In genomic region chr11:120041191-120042123, GRCm38 (mm10) we compare ENCODE assay signal across 8 mouse cellular contexts. TPM values are rescaled to one million over a fixed set of nuclear protein-coding genes. Genes with fewer than 3 reads are reported as not detected.
DNase-seq lines count a peak whose midpoint lies in the region; ATAC-seq lines count a peak whose summit lies in the region.

No protein-coding gene starts in this region.

- peaks cover 32% of the 10 kb centered on the region for H3K4me1 ChIP-seq in neural tube, embryonic 14.5 days (ENCODE audit: control insufficient read depth, insufficient read depth, low read length)
- peaks cover 75% of the 10 kb centered on the region for H3K4me1 ChIP-seq in neural tube, embryonic 15.5 days

- peak; percentile 79 for DNase-seq in heart, postnatal 14 days
- DNase-seq in kidney, postnatal 4 days = peak; percentile 70 to 81
- DNase-seq in ovary, postnatal 36 days (ENCODE audit: low spot score) = no peak
- no peak for DNase-seq in layer of hippocampus, adult 9-10 months (ENCODE audit: low spot score)

- no peaks in the 10 kb centered on the region for H3K36me3 ChIP-seq in neural tube, embryonic 14.5 days (ENCODE audit: control insufficient read depth, insufficient read depth, low read length)
- H3K36me3 ChIP-seq in neural tube, embryonic 15.5 days = no peaks in the 10 kb centered on the region

- no peak for ATAC-seq in neural tube, embryonic 14.5 days (ENCODE audit: low read depth)
- no peak for ATAC-seq in neural tube, embryonic 15.5 days (ENCODE audit: low FRiP score)
- peak; percentile 53 for ATAC-seq in common myeloid progenitor, adult 5-6 weeks (replicated peaks; ENCODE audit: low read depth, poor library complexity, severe bottlenecking)
- peak; percentile 72 for ATAC-seq in megakaryocyte progenitor cell, adult 5-6 weeks (replicated peaks; ENCODE audit: poor library complexity)

- no peaks in the 10 kb centered on the region for H3K27me3 ChIP-seq in neural tube, embryonic 14.5 days (ENCODE audit: control insufficient read depth, insufficient read depth, low read length)
- no peaks in the 10 kb centered on the region for H3K27me3 ChIP-seq in neural tube, embryonic 15.5 days (replicated peaks)

- peak overlapping the region; percentile 16; the same call in 1 of the 2 replicates for H3K27ac ChIP-seq in neural tube, embryonic 14.5 days (ENCODE audit: low read depth, low read length)
- H3K27ac ChIP-seq in neural tube, embryonic 15.5 days (replicated peaks) = no peak overlapping the region

- WGBS in neural tube, embryonic 14.5 days = 76% methylated on average over 13 of the region's 13 CpGs
- WGBS in neural tube, embryonic 15.5 days = 77% methylated on average over 13 of the region's 13 CpGs

- intact Hi-C loops in heart, postnatal 14 days (cut with DNase I) = no loop called here

- H3K9ac ChIP-seq in neural tube, embryonic 14.5 days (replicated peaks; ENCODE audit: low read depth, low read length) = no peak overlapping the region
- no peak overlapping the region for H3K9ac ChIP-seq in neural tube, embryonic 15.5 days (replicated peaks)

- no peak overlapping the region for H3K4me2 ChIP-seq in neural tube, embryonic 14.5 days (ENCODE audit: low read depth, low read length)
- H3K4me2 ChIP-seq in neural tube, embryonic 15.5 days = no peak overlapping the region

- H3K9me3 ChIP-seq in neural tube, embryonic 14.5 days (ENCODE audit: control insufficient read depth, low read length) = no peaks in the 10 kb centered on the region
- no peaks in the 10 kb centered on the region for H3K9me3 ChIP-seq in neural tube, embryonic 15.5 days (replicated peaks)

- no peak overlapping the region for H3K4me3 ChIP-seq in neural tube, embryonic 14.5 days (ENCODE audit: low read depth, low read length)
- H3K4me3 ChIP-seq in neural tube, embryonic 15.5 days (replicated peaks) = no peak overlapping the region

RNA-seq across cellular contexts. Expression of gene Aatk, which starts 5.5 kb away (rescaled TPM):
- polyA plus RNA-seq in neural tube, embryonic 14.5 days (2014; fragmentation: Nextera tagmentation; extraction: Ambion mirVana) = 32.2 and 37.7 TPM in 2 replicates
- 38.2 and 46.2 TPM in 2 replicates for polyA plus RNA-seq in neural tube, embryonic 15.5 days (2015; fragmentation: Nextera tagmentation; extraction: Ambion mirVana)
- total RNA-seq in common myeloid progenitor, adult 5-6 weeks (2017) = 1.2 and 2.6 TPM in 2 replicates
- 1 to 10 TPM; 3.7 to 9.0 TPM for total RNA-seq in heart, postnatal 14 days (2021)
- 4.7 and 6.3 TPM in 2 replicates for total RNA-seq in megakaryocyte progenitor cell, adult 5-6 weeks (2015)
- total RNA-seq in megakaryocyte progenitor cell, adult 5-6 weeks (2017) = 5.6 and 6.3 TPM in 2 replicates

RNA-seq across cellular contexts. Expression of gene Cep131, which starts 45.2 kb away (rescaled TPM):
- 20.4 and 23.6 TPM in 2 replicates for polyA plus RNA-seq in neural tube, embryonic 14.5 days (2014; fragmentation: Nextera tagmentation; extraction: Ambion mirVana)
- 26.0 and 27.2 TPM in 2 replicates for polyA plus RNA-seq in neural tube, embryonic 15.5 days (2015; fragmentation: Nextera tagmentation; extraction: Ambion mirVana)
- total RNA-seq in common myeloid progenitor, adult 5-6 weeks (2017) = 31.4 and 34.0 TPM in 2 replicates
- 1 to 10 TPM; 9.1 to 9.6 TPM for total RNA-seq in heart, postnatal 14 days (2021)
- total RNA-seq in megakaryocyte progenitor cell, adult 5-6 weeks (2015) = 5.1 and 5.2 TPM in 2 replicates
- total RNA-seq in megakaryocyte progenitor cell, adult 5-6 weeks (2017) = 12.3 and 19.3 TPM in 2 replicates

RNA-seq across cellular contexts. Expression of gene Tepsin, which starts 57.1 kb away (rescaled TPM):
- 20.7 and 21.1 TPM in 2 replicates for polyA plus RNA-seq in neural tube, embryonic 14.5 days (2014; fragmentation: Nextera tagmentation; extraction: Ambion mirVana)
- polyA plus RNA-seq in neural tube, embryonic 15.5 days (2015; fragmentation: Nextera tagmentation; extraction: Ambion mirVana) = 22.3 and 23.9 TPM in 2 replicates
- 5.3 and 7.9 TPM in 2 replicates for total RNA-seq in common myeloid progenitor, adult 5-6 weeks (2017)
- total RNA-seq in heart, postnatal 14 days (2021) = 1 to 10 TPM; 9.6 to 10.0 TPM
- total RNA-seq in megakaryocyte progenitor cell, adult 5-6 weeks (2015) = 8.3 and 10.3 TPM in 2 replicates
- total RNA-seq in megakaryocyte progenitor cell, adult 5-6 weeks (2017) = 8.3 and 8.8 TPM in 2 replicates

RNA-seq across cellular contexts. Expression of gene Ndufaf8, which starts 57.3 kb away (rescaled TPM):
- polyA plus RNA-seq in neural tube, embryonic 14.5 days (2014; fragmentation: Nextera tagmentation; extraction: Ambion mirVana) = 49.1 and 61.5 TPM in 2 replicates
- polyA plus RNA-seq in neural tube, embryonic 15.5 days (2015; fragmentation: Nextera tagmentation; extraction: Ambion mirVana) = 49.4 and 64.3 TPM in 2 replicates
- 15.7 and 21.7 TPM in 2 replicates for total RNA-seq in common myeloid progenitor, adult 5-6 weeks (2017)
- total RNA-seq in heart, postnatal 14 days (2021) = 10 to 100 TPM; 55.4 to 59.2 TPM
- total RNA-seq in megakaryocyte progenitor cell, adult 5-6 weeks (2015) = 18.6 and 24.5 TPM in 2 replicates
- 20.0 and 20.6 TPM in 2 replicates for total RNA-seq in megakaryocyte progenitor cell, adult 5-6 weeks (2017)

Comparison
In these comparisons a context has a peak if more than half of its experiments do, and no peak if none do; other contexts are left out.
1. ATAC-seq: peak in common myeloid progenitor, adult 5-6 weeks (single experiment) and megakaryocyte progenitor cell, adult 5-6 weeks (single experiment); none in neural tube, embryonic 14.5 days (single experiment) and neural tube, embryonic 15.5 days (single experiment).
2. DNase-seq: peak in heart, postnatal 14 days (2 of 2) and kidney, postnatal 4 days (2 of 2); none in ovary, postnatal 36 days (single experiment) and layer of hippocampus, adult 9-10 months (single experiment).